Mouse (Mus musculus): ENCODE data around the gene Scn3b.
A peak's percentile ranks its signal among the peaks of the same experiment; 100 is the strongest.

Scn3b gene

DNA sequence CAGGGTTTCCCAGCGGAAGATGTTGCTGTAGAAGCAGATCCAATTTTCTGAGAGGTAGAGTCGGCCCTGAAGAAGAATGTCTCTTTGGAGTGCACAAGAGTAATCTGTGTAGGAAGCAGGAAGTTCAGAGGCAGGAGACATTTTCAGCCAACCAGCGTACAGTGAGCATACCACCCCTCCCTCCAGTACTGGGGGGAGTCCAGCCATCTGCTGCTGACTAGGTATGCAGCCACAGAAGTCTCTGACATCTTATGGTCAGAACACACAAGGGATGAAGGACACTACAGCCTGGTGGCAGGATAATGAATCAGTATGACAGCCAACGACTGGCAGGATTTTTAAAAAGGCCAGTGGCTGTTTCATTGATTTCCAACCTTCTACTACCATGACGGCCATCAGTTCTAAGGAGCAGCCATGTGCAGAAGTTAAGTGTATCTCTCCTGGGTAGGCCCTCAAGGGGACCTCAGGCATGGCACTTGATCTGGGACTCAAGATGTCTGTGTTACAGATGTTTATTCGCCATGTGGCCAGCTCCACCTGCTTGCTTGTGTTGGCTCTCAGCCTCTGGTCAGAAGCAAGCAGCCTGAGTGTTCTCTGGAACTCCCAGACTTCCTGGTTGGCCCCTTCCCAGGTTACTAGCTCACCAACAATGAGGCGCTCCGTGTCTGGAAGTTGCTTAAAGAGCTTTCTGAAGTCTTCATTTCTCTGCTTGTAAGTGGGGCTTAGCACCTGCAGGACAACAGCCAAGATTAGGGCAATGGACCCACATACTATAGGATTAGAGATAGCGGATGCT, 48.0 kb downstream of the Scn3b start:
- DNase-seq (ENCODE audit: low spot score in 2 of 2), result peak; percentile 64 to 69

DNA sequence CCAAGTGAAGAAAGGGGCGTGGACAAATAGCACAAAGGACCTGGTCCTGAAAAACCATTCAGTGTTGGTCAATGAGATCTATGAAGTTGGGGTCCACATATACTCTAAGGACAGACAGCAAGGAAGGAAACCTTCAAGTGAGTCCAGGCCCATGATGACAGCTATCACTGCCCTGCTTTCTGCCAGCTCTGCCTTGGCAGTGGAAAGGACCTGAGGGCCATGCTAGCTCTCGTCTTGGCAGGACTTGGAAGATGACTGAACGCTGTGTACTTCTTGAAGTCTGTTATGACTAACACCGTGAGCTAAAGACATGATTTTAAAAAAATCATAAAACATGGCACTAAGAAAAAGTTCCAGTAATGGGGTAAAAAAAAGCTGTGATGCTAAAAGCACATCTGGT, 48.7 kb downstream of the Scn3b start:
- no peak for DNase-seq (ENCODE audit: low spot score in 2 of 2)

DNA sequence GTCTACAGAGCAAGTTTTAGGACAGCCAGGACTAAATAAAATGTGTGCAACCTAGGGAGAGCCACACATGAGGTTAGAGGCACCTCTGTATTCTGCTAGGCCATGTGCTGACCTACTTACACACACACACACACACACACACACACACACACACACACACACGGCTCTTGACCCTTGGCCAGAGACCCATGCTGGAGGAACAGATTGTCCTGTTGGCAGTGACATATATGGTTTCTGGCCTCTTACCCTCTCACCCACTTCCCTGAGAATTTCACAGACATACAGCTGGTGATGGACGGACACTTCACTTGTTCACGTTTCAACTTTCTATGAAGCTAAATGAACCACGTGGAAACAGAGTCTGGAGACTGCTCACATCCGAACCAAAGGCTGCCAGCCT, 49.8 kb downstream of the Scn3b start:
- no peak for DNase-seq (ENCODE audit: low spot score in 2 of 2)

DNA sequence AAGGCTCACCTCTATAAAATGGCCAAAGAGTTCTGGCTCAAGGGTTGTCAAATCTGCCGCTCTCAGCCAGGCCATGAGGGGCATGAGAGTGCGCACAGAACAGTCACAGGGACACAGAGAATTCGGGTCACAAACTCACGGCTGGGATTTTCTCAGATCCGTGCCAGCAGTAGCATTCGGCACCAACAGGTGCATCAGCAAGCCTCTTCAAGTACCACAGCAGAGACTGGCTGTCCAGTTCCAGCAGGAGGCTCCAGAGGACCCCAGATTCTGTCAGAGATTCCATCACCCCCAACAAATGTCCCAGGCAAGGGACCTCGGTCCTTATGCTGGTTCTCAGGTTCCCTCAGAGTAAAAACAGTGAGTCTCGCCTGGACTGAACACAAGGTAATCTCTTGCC, 51.4 kb downstream of the Scn3b start:
- no peak for DNase-seq (ENCODE audit: low spot score in 2 of 2)

DNA sequence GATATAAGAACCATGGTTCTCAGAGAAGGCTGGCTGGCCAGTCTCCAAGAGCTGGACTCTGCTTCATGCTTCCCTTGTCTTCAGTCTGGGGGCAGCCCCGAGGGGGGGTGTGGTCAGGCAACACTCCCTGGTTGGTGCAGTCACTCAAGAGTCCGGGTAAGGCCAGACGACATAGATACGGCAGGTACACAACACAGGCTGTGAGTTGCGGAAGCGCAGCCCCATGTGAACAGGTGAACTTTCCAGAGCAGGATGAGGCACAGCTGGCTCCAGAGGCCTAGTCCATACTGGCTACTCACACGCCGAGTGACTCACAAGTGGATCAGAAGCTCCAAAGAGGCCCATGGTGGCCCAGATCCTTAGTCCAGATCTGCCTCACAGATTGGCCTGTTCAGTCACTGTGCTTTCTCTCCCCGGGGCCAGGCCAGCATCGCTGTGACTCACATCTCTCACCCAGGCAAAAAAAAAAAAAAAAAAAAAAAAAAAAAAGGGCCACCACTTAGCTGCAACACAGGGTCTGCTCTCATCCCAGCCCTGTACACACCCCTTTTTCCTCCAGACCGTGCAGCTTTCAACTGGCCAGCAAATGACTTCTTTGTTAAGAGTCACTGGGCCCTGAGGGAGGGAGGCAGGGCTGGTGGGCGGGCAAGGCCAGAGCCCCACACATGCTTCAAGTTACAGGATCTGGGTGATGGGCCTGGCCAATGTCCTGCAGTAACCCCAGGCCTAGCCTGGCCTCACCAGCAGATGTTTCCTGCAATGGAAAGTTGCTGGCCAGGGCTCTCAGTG, 52.1 kb downstream of the Scn3b start:
- peak; percentile 95 to 96 for DNase-seq (ENCODE audit: low spot score in 2 of 2)

GRCm38 (mm10) chr9:40321668-40322003, 52.6 kb downstream of the Scn3b start:
- DNase-seq (ENCODE audit: low spot score in 2 of 2), result no peak

DNA sequence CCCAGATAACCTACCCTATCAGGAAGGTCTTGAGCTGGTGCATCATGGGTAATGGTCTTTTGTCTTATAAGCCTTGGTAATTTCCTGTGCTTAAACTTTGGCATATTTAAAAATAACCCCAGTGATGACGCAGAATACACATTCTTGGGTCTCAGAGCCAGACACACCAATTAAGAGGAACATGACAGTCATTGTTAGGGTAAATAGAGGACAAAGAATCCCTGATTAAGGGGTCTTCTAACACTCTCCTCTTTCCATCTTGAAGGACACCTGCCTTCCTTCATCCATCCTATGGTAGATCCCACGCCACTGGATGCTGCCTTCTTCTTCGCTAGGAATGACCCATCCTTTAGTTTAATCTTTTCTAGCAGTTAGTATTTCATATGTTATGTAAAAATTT, 53.4 kb downstream of the Scn3b start:
- no peak for DNase-seq (ENCODE audit: low spot score in 2 of 2)

GRCm38 (mm10) chr9:40323171-40323570, 54.2 kb downstream of the Scn3b start:
- no peak for DNase-seq (ENCODE audit: low spot score in 2 of 2)

GRCm38 (mm10) chr9:40323773-40324172, 54.8 kb downstream of the Scn3b start:
- DNase-seq (ENCODE audit: low spot score in 2 of 2), result no peak

GRCm38 (mm10) chr9:40324232-40324792, 55.3 kb downstream of the Scn3b start:
- no peak for DNase-seq (ENCODE audit: low spot score in 2 of 2)

- no peak for DNase-seq (ENCODE audit: low spot score in 2 of 2)
Observed at GRCm38 (mm10) chr9:40324826-40325225, 55.8 kb downstream of the Scn3b start.

- DNase-seq (ENCODE audit: low spot score in 2 of 2), result no peak
Observed at GRCm38 (mm10) chr9:40326260-40326915, 57.4 kb downstream of the Scn3b start.

DNA sequence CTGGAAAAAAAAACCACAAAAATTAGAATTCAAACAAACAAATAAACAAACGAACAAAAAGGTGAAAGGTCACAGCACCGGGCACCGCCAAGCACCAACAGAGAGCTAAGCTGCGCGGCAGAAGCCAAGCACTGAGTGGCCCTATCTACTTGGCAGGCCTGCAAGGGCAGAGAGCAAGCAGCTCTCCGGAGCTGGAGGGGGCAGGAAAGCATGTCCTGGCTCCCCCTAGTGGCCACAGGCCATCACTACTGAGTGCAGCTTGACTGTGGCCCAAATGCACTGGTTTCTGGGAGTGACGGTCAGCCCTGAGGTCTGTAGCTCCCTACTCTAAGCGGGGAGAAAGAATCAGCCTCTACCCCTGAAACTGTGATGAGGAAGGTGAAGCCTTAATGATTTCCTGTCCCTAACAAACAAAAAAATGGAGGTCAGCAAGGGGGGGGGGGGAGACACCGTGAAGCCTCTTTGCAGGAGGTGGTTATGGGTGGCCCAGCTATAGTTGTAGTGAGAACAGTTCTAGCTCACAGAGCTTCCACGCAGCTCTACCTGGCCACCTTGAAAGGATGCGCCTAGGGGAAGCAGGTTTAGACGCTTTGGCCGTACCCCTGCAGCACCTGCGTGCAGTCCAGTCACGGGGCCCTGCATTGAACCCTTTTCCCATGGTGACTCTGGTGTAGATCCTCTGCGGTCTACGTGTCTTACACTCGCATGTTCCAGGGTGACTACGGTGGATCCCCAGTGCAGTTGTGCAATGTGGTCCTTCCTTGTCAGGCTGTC, 61.8 kb downstream of the Scn3b start:
- peak; percentile 82 to 89 for DNase-seq (ENCODE audit: low spot score in 2 of 2)

DNA sequence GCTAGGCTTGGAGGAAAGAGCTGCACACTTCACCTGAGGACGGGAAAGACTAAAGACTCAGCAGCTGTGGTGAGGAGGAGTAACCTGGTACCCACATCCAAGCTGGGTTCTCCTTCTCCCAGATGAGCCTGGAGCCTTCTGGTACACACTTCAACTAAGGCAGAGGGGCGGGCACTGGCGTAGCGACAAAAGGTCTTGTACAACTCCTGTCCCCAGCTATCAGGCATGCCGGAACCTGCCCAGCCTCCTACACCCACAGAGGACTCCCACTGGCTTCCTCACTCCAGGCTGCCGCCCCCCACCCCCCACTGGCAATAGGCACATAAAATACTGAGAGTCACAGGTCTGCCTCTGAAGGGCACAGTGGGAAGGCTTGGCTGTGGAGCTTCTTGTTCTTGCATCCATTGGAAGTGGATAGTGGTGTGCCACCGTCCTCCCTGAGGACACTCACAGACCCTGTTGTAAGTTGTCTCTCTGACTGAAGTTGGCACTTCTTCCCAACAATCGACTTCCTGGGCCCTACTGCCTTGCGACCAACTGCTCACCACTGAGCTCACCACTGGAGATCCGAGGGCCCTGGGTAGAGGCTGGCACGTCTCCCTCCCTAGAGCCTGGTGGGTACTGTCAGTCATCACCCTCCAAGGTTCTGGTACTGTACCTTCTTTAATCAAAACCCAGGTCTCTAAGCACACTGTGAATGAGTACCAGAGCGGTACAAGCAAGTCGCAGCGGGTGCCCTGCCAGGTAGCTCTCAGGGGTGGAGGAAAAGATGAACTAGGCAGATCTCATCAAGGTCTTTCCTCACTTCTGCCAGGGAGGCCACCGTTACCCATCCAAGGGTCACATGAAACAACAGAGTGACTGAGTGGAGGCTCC, 62.6 kb downstream of the Scn3b start:
- DNase-seq (ENCODE audit: low spot score in 2 of 2), result no peak

- no peak for DNase-seq (ENCODE audit: low spot score in 2 of 2)
Observed at GRCm38 (mm10) chr9:40332326-40332725, 63.3 kb downstream of the Scn3b start.

DNA sequence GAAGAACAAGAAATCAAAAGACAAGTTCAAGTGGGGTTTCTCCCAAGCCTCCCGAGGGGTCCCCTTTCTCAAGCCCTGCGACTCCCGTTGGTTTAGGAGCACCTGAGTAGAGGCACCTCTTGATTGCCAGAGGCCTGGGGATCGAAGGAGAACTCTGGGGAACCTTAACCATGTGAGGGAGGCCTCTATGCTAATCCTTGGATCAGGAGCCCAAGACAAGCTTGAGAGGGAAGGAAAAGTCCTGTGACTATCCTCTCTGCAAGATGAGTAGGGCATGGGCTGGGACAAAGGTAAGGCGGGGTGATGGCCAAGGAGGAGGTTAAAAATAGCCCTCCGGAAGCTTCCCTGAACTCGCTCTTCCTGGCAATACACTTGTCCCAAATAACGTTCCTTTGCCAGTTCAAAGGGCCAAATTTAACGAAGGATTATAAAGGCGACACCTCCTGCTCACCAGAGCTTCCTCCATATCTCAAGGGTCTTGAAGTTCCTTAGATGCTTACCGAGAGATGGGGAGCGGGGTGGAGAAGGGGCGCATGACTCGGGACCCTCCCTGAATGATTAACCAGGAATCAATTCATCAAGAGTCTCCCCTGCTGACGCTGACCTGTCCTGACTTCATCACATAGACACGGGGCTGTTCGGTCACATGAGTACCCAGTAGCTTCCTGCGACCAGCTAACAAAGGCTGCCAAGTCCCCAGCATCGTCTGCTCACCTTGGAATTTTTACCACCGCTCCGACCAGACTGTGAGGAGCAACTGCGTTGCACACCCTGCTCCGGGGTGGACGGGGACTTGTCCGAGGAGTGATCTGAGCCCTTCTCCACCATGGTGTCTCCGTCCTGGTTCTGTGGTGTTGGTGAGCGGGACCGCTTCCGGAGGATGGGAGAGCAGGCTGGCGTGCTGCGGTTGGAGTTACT, 64.0 kb downstream of the Scn3b start:
- DNase-seq (ENCODE audit: low spot score in 2 of 2), result no peak

GRCm38 (mm10) chr9:40333649-40334396, 64.8 kb downstream of the Scn3b start:
- peak in 1 of 2 experiments; percentile 53 for DNase-seq (ENCODE audit: low spot score in 2 of 2)

- no peak for DNase-seq (ENCODE audit: low spot score in 2 of 2)
Observed at GRCm38 (mm10) chr9:40334617-40335016, 65.6 kb downstream of the Scn3b start.

DNA sequence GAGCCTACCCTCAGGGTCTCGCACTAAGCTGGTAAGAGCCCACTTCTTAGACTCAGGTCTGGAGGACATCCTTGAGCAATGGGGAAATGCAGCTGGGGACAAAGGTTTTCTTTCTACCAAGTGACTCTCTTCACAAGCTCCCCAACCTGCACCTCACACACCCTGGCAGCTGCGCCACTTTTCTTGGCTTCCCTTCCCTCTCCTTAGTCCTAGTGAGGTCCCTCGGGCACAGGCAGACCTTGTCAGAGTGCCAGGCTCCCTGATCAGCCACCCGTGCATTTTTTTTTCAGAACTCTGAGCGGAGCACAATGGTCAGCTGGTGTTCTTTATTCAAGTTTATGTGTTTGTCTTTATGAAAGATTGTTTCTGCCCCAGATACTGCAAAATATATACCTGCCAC, 67.7 kb downstream of the Scn3b start:
- peak in 1 of 2 experiments; percentile 40 for DNase-seq (ENCODE audit: low spot score in 2 of 2)
